Mouse (Mus musculus): ENCODE measurements around the gene Ppp1r27.
A peak's percentile ranks its signal among the peaks of the same experiment; 100 is the strongest.

DNA sequence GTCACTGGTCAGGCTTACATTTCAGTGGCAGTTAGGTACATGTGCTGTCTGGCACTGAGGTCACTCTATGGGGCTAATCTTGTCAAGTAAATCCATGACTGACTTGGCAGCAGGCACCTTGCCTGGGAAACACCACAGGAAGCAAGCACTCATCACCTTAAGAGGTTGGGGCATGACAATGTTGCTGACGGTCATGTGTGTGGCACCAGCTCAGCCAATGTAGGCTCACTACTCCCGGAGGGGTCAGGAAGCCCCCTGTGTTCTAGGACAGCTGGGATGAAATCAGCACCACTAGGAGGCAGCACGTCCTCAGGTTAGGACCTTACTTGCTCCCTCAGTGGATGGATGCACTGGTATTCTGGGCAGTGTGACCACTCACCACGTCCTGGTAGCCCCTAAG lies 9.0 kb downstream of the Ppp1r27 start:
- TF ChIP-seq POLR2A (IDR thresholded peaks at IDR 0.05; ENCODE audit: low read depth, low read length) (no peak), CTCF (IDR thresholded peaks at IDR 0.05; ENCODE audit: extremely low read depth, insufficient read length, insufficient replicate concordance, low read depth, low read length) (0 out of 2 replicates have a peak, but pooled peaks have one; percentile 16)

Data from small intestine, adult 2 months (tissue).